Mouse (Mus musculus): Measurements from ENCODE around the gene Snorc. TPM values are rescaled to one million over a fixed set of nuclear protein-coding genes. Genes with fewer than 3 reads are reported as not detected.
A peak's percentile ranks its signal among the peaks of the same experiment; 100 is the strongest.

Snorc gene
- total and polyA plus RNA-seq, 3 experiments, result 1.6 TPM; not detected in 2

- Histone ChIP-seq H3K27me3 (ENCODE audit: control insufficient read depth, insufficient read depth, low read length) (peaks cover 2% of the 10 kb centered on the region), H3K4me1 (ENCODE audit: control insufficient read depth, insufficient read depth, low read length) (no peaks in the 10 kb centered on the region), H3K79me2 (replicated peaks; ENCODE audit: control insufficient read depth, insufficient read depth, low read length) (no peaks in the 10 kb centered on the region), H3K9ac (ENCODE audit: low read depth, low read length) (no peak overlapping the region), H3K27ac (no peak overlapping the region), H3K4me3 (no peak overlapping the region), H3K36me3 (ENCODE audit: control insufficient read depth, insufficient read depth, low read length) (no peaks in the 10 kb centered on the region)
- no peak for DNase-seq
- intact Hi-C loops (cut with DNase I), result no loop called here
- TF ChIP-seq POLR2A (IDR thresholded peaks at IDR 0.05; ENCODE audit: insufficient read depth, low read depth, low read length) (no peak), EP300 (IDR thresholded peaks at IDR 0.05; ENCODE audit: insufficient read depth, low read depth, low read length) (no peak)
- WGBS, result 4% methylated on average over 42 of the region's 42 CpGs
Observed at GRCm38 (mm10) chr1:87475076-87475895, 5.2 kb downstream of the Snorc start.

- no peak for DNase-seq
- H3K79me2 ChIP-seq (replicated peaks; ENCODE audit: control insufficient read depth, insufficient read depth, low read length), result no peaks in the 10 kb centered on the region
- 71% methylated on average over 4 of the region's 4 CpGs for WGBS
- no peak for TF ChIP-seq CTCF (IDR thresholded peaks at IDR 0.05)
- no peak for TF ChIP-seq POLR2A (IDR thresholded peaks at IDR 0.05; ENCODE audit: insufficient read depth, low read depth, low read length)
- no peak for TF ChIP-seq EP300 (IDR thresholded peaks at IDR 0.05; ENCODE audit: insufficient read depth, low read depth, low read length)
- intact Hi-C loops (cut with DNase I), result no loop called here
- H3K27me3 ChIP-seq (ENCODE audit: control insufficient read depth, insufficient read depth, low read length), result no peaks in the 10 kb centered on the region
- H3K4me1 ChIP-seq (ENCODE audit: control insufficient read depth, insufficient read depth, low read length), result no peaks in the 10 kb centered on the region
- H3K27ac ChIP-seq, result no peak overlapping the region
- H3K4me3 ChIP-seq, result no peak overlapping the region
- H3K36me3 ChIP-seq (ENCODE audit: control insufficient read depth, insufficient read depth, low read length), result no peaks in the 10 kb centered on the region
- H3K9ac ChIP-seq (ENCODE audit: low read depth, low read length), result no peak overlapping the region
Observed at GRCm38 (mm10) chr1:87482546-87482945, 12.5 kb downstream of the Snorc start.

GRCm38 (mm10) chr1:87486386-87486785 lies 16.3 kb downstream of the Snorc start:
- Histone ChIP-seq H3K27ac (no peak overlapping the region), H3K9ac (ENCODE audit: low read depth, low read length) (no peak overlapping the region), H3K36me3 (ENCODE audit: control insufficient read depth, insufficient read depth, low read length) (no peaks in the 10 kb centered on the region), H3K79me2 (replicated peaks; ENCODE audit: control insufficient read depth, insufficient read depth, low read length) (no peaks in the 10 kb centered on the region), H3K4me1 (ENCODE audit: control insufficient read depth, insufficient read depth, low read length) (no peaks in the 10 kb centered on the region), H3K27me3 (ENCODE audit: control insufficient read depth, insufficient read depth, low read length) (no peaks in the 10 kb centered on the region), H3K4me3 (no peak overlapping the region)
- TF ChIP-seq CTCF (IDR thresholded peaks at IDR 0.05) (0 out of 2 replicates have a peak, but pooled peaks have one; percentile 4), EP300 (IDR thresholded peaks at IDR 0.05; ENCODE audit: insufficient read depth, low read depth, low read length) (no peak), POLR2A (IDR thresholded peaks at IDR 0.05; ENCODE audit: insufficient read depth, low read depth, low read length) (no peak)
- DNase-seq, result peak in 1 of 2 experiments; percentile 36
- intact Hi-C loops (cut with DNase I), result no loop called here
- 21% methylated on average over 6 of the region's 6 CpGs for WGBS

- no peaks in the 10 kb centered on the region for H3K27me3 ChIP-seq (ENCODE audit: control insufficient read depth, insufficient read depth, low read length)
- 37% methylated on average over 3 of the region's 3 CpGs for WGBS
- DNase-seq, result no peak
- no peaks in the 10 kb centered on the region for H3K4me1 ChIP-seq (ENCODE audit: control insufficient read depth, insufficient read depth, low read length)
- H3K36me3 ChIP-seq (ENCODE audit: control insufficient read depth, insufficient read depth, low read length), result no peaks in the 10 kb centered on the region
- TF ChIP-seq CTCF (IDR thresholded peaks at IDR 0.05) (no peak), EP300 (IDR thresholded peaks at IDR 0.05; ENCODE audit: insufficient read depth, low read depth, low read length) (no peak), POLR2A (IDR thresholded peaks at IDR 0.05; ENCODE audit: insufficient read depth, low read depth, low read length) (no peak)
- H3K79me2 ChIP-seq (replicated peaks; ENCODE audit: control insufficient read depth, insufficient read depth, low read length), result no peaks in the 10 kb centered on the region
- H3K4me3 ChIP-seq, result no peak overlapping the region
- intact Hi-C loops (cut with DNase I), result no loop called here
- H3K27ac ChIP-seq, result no peak overlapping the region
- no peak overlapping the region for H3K9ac ChIP-seq (ENCODE audit: low read depth, low read length)
Observed at GRCm38 (mm10) chr1:87492285-87492684, 22.2 kb downstream of the Snorc start.

- no peak overlapping the region for H3K27ac ChIP-seq
- intact Hi-C loops (cut with DNase I), result no loop called here
- H3K4me1 ChIP-seq (ENCODE audit: control insufficient read depth, insufficient read depth, low read length), result no peaks in the 10 kb centered on the region
- H3K4me3 ChIP-seq, result no peak overlapping the region
- no peaks in the 10 kb centered on the region for H3K27me3 ChIP-seq (ENCODE audit: control insufficient read depth, insufficient read depth, low read length)
- no peaks in the 10 kb centered on the region for H3K36me3 ChIP-seq (ENCODE audit: control insufficient read depth, insufficient read depth, low read length)
- H3K79me2 ChIP-seq (replicated peaks; ENCODE audit: control insufficient read depth, insufficient read depth, low read length), result no peaks in the 10 kb centered on the region
- no peak overlapping the region for H3K9ac ChIP-seq (ENCODE audit: low read depth, low read length)
- DNase-seq, result no peak
- 64% methylated on average over 4 of the region's 4 CpGs for WGBS
- TF ChIP-seq EP300 (IDR thresholded peaks at IDR 0.05; ENCODE audit: insufficient read depth, low read depth, low read length), result no peak
- TF ChIP-seq CTCF (IDR thresholded peaks at IDR 0.05), result no peak
- TF ChIP-seq POLR2A (IDR thresholded peaks at IDR 0.05; ENCODE audit: insufficient read depth, low read depth, low read length), result no peak
Observed at GRCm38 (mm10) chr1:87493542-87493941, 23.5 kb downstream of the Snorc start.

- no peak for DNase-seq
- no peaks in the 10 kb centered on the region for H3K4me1 ChIP-seq (ENCODE audit: control insufficient read depth, insufficient read depth, low read length)
- WGBS, result 87% methylated on average over 4 of the region's 4 CpGs
- no peak overlapping the region for H3K9ac ChIP-seq (ENCODE audit: low read depth, low read length)
- peaks cover 11% of the 10 kb centered on the region for H3K27me3 ChIP-seq (ENCODE audit: control insufficient read depth, insufficient read depth, low read length)
- intact Hi-C loops (cut with DNase I), result no loop called here
- H3K36me3 ChIP-seq (ENCODE audit: control insufficient read depth, insufficient read depth, low read length), result no peaks in the 10 kb centered on the region
- no peak overlapping the region for H3K4me3 ChIP-seq
- TF ChIP-seq CTCF (IDR thresholded peaks at IDR 0.05), result no peak
- no peak for TF ChIP-seq POLR2A (IDR thresholded peaks at IDR 0.05; ENCODE audit: insufficient read depth, low read depth, low read length)
- TF ChIP-seq EP300 (IDR thresholded peaks at IDR 0.05; ENCODE audit: insufficient read depth, low read depth, low read length), result no peak
- H3K27ac ChIP-seq, result no peak overlapping the region
- H3K79me2 ChIP-seq (replicated peaks; ENCODE audit: control insufficient read depth, insufficient read depth, low read length), result no peaks in the 10 kb centered on the region
Observed at GRCm38 (mm10) chr1:87505524-87505923, 35.5 kb downstream of the Snorc start.
